Mouse (Mus musculus): ENCODE measurements around the gene Mad1l1. TPM values are rescaled to one million over a fixed set of nuclear protein-coding genes. Genes with fewer than 3 reads are reported as not detected.

The Mad1l1 gene
- polyA plus RNA-seq, 1 experiment: 21.6 TPM

Other genes with a start within 250 kb of the Mad1l1 start
- 11.3 and 14.8 TPM in 2 replicates for gene Nudt1, start 104 bp upstream of the Mad1l1 start, polyA plus RNA-seq (2012; rRNA removed)
- gene Mrm2, start 10.3 kb upstream of the Mad1l1 start, polyA plus RNA-seq (2012; rRNA removed): 7.6 and 9.4 TPM in 2 replicates
- 14.8 and 22.3 TPM in 2 replicates for gene Snx8, start 67.7 kb upstream of the Mad1l1 start, polyA plus RNA-seq (2012; rRNA removed)
- 93.3 and 98.0 TPM in 2 replicates for gene Eif3b, start 97.8 kb upstream of the Mad1l1 start, polyA plus RNA-seq (2012; rRNA removed)
- gene Gm4869, start 124.1 kb upstream of the Mad1l1 start, polyA plus RNA-seq (2012; rRNA removed): not detected in 2 replicates
- 43.6 and 48.9 TPM in 2 replicates for gene Chst12, start 184.0 kb upstream of the Mad1l1 start, polyA plus RNA-seq (2012; rRNA removed)
- not detected in 2 replicates for gene Grifin, start 243.5 kb upstream of the Mad1l1 start, polyA plus RNA-seq (2012; rRNA removed)

Data from gonadal fat pad, adult 2 months (tissue).